ENCODE assay signal across 32 mouse cellular contexts in the genomic region with DNA sequence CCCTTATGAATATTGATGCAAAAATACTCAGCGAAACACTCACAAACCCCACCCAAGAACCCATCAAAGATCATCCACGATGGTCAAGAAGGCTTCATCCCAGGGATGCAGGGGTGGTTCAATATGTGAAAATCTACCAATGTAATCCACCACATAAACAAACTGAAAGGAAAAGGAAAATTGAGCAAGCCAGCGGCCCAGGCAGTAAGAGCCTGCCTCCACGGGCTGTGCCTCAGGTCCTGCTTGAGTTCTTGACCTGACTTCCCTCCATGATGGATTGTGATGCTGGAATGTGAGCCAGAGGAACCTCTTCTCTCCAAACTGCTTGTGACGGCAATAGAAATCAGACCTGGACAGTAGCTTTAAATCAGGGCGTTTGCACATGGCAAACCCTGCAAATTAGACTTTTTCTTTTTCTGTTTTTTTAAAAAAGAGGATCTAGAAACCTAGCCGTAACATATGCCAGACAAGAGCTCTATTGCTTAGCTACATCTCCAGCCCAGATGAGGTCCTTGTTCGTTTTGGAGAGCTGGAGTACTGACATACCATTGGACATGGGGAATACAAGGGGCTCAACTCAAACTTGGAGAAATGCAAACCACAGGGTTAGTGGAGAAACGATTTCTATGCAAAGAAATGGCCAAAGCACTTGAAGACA. TPM values are rescaled to one million over a fixed set of nuclear protein-coding genes. Genes with fewer than 3 reads are reported as not detected.
"Had no signal": no experiment of that assay in that cellular context is flagged by ENCODE, and none has a peak within 500 bp of the region (broad histone marks: within the 10 kb centered on the region; RNA-seq: fewer than 3 reads in every experiment).

No protein-coding gene starts in this region.

- H3K4me1 ChIP-seq: hindbrain, embryonic 10.5 days; intestine, embryonic 15.5 days had no signal

- H3K9me3 ChIP-seq: intestine, embryonic 15.5 days; limb, embryonic 13.5 days; limb, embryonic 15.5 days; liver, embryonic 12.5 days had no signal

- H3K27ac ChIP-seq: heart, adult 2 months; hindbrain, embryonic 10.5 days; hindbrain, embryonic 12.5 days; hindbrain, embryonic 14.5 days; intestine, embryonic 15.5 days; layer of hippocampus, adult 2 months; left cerebral cortex, adult 2 months; limb, embryonic 13.5 days; limb, embryonic 15.5 days; liver, embryonic 12.5 days; liver, embryonic 14.5 days had no signal

- H3K9ac ChIP-seq: hindbrain, embryonic 12.5 days; hindbrain, embryonic 14.5 days; intestine, embryonic 15.5 days; limb, embryonic 13.5 days; limb, embryonic 15.5 days; liver, embryonic 12.5 days; liver, embryonic 14.5 days had no signal

- ATAC-seq: hindbrain, embryonic 16.5 days; inflammation-experienced regulatory T-cells, adult 6 months; intestine, embryonic 15.5 days; intestine, postnatal 0 days; liver, embryonic 12.5 days had no signal

- H3K36me3 ChIP-seq: hindbrain, embryonic 10.5 days; hindbrain, embryonic 12.5 days; intestine, embryonic 15.5 days; limb, embryonic 13.5 days; limb, embryonic 15.5 days; liver, embryonic 12.5 days had no signal

- H3K27me3 ChIP-seq: hindbrain, embryonic 12.5 days; intestine, embryonic 15.5 days; limb, embryonic 13.5 days had no signal

- DNase-seq: gastrocnemius, postnatal 36 days; heart, adult 2 months; heart, postnatal 10 days; heart, postnatal 4 days; kidney, adult 18-20 months; kidney, adult 8-10 months; kidney, postnatal 10 days; kidney, postnatal 25 days; kidney, postnatal 4 days; left cerebral cortex, postnatal 4 days had no signal

- H3K4me2 ChIP-seq: heart, embryonic 11.5 days; hindbrain, embryonic 12.5 days; hindbrain, embryonic 14.5 days; intestine, embryonic 15.5 days; limb, embryonic 13.5 days; limb, embryonic 15.5 days; liver, embryonic 12.5 days had no signal

- H3K4me3 ChIP-seq: heart, adult 2 months; hindbrain, embryonic 10.5 days; hindbrain, embryonic 12.5 days; intestine, embryonic 15.5 days; layer of hippocampus, adult 2 months; left cerebral cortex, adult 2 months; limb, embryonic 13.5 days; limb, embryonic 15.5 days; liver, embryonic 12.5 days had no signal

RNA-seq across cellular contexts. Expression of gene Tex50, which starts 31.3 kb away (rescaled TPM):
- total RNA-seq: gastrocnemius, adult 18-20 months; gastrocnemius, adult 8-10 months; gastrocnemius, postnatal 36 days; heart, adult 2 months; heart, postnatal 10 days; heart, postnatal 25 days; heart, postnatal 4 days; layer of hippocampus, adult 2 months; layer of hippocampus, postnatal 10 days; layer of hippocampus, postnatal 25 days; left cerebral cortex, adult 2 months; left cerebral cortex, postnatal 25 days; left cerebral cortex, postnatal 4 days; liver, adult 2 months had no signal
- polyA plus RNA-seq: heart, adult 2 months; hindbrain, embryonic 12.5 days; inflammation-experienced regulatory T-cells, adult 6 months; intestine, embryonic 15.5 days; intestine, postnatal 0 days; limb, embryonic 11.5 days; limb, embryonic 15.5 days; liver, adult 2 months; liver, embryonic 12.5 days; liver, embryonic 14.5 days had no signal

RNA-seq across cellular contexts. Expression of gene Ankrd45, which starts 47.9 kb away (rescaled TPM):
- total RNA-seq: gastrocnemius, adult 18-20 months; gastrocnemius, adult 8-10 months; gastrocnemius, postnatal 36 days; liver, adult 2 months had no signal
- polyA plus RNA-seq: inflammation-experienced regulatory T-cells, adult 6 months; liver, adult 2 months; liver, embryonic 12.5 days had no signal
